Mouse (Mus musculus) MEL (cell line): ENCODE results near the gene Ldlrap1. TPM values are rescaled to one million over a fixed set of nuclear protein-coding genes. Genes with fewer than 3 reads are reported as not detected.
A peak's percentile ranks its signal among the peaks of the same experiment; 100 is the strongest.

Experiments used
- DNase-seq: peaks from one replicate; pipeline ENCODE4 v3.0.0; 2011; ENCODE audit warnings: low read depth, low spot score
- H3K27ac ChIP-seq: 2 replicates; pipeline ENCODE4 v1.5.1; 2012; ENCODE audit warnings: low read depth, mild to moderate bottlenecking, control low read depth, low read length, moderate library complexity; ENCODE audit not compliant: control insufficient read depth
- H3K27me3 ChIP-seq, 2 experiments: fragments of 150-350 bp in 1 of 2; sonication (generic) in 1 of 2; 2 replicates each; pipeline ENCODE4 v1.6.1; 2012; ENCODE audit warnings: low read length in 2 of 2, mild to moderate bottlenecking in 2 of 2, improper control_type of control experiment in 1 of 2, moderate library complexity in 1 of 2; ENCODE audit not compliant: insufficient read depth in 2 of 2, control insufficient read depth in 1 of 2
- H3K36me3 ChIP-seq, 2 experiments: 2 replicates each; pipeline ENCODE4 v1.6.1; 2012 to 2014; ENCODE audit warnings: low read length in 2 of 2, improper control_type of control experiment in 1 of 2, inconsistent platforms in 1 of 2, mild to moderate bottlenecking in 1 of 2; ENCODE audit not compliant: insufficient read depth in 2 of 2, control insufficient read depth in 1 of 2
- H3K4me1 ChIP-seq, 2 experiments: fragments of 150-350 bp in 1 of 2; sonication (generic) in 1 of 2; 2 replicates each; pipeline ENCODE4 v1.6.1; 2012; ENCODE audit warnings: low read length in 2 of 2, improper control_type of control experiment in 1 of 2, mild to moderate bottlenecking in 1 of 2; ENCODE audit not compliant: insufficient read depth in 2 of 2, control insufficient read depth in 1 of 2
- H3K4me3 ChIP-seq, 2 experiments: fragments of 150-350 bp in 1 of 2; sonication (generic) in 1 of 2; 2 replicates each; pipeline ENCODE4 v1.5.1; 2012; ENCODE audit warnings: low read depth in 2 of 2, low read length in 2 of 2, mild to moderate bottlenecking in 2 of 2, moderate library complexity in 2 of 2, control low read depth in 1 of 2, improper control_type of control experiment in 1 of 2; ENCODE audit not compliant: control insufficient read depth in 1 of 2, insufficient read depth in 1 of 2
- H3K79me2 ChIP-seq: 2 replicates; pipeline ENCODE4 v1.6.1; 2012; ENCODE audit warnings: mild to moderate bottlenecking, low read length, moderate library complexity; ENCODE audit not compliant: control insufficient read depth, poor library complexity, insufficient read depth
- H3K9ac ChIP-seq: 2 replicates; pipeline ENCODE4 v1.6.1; 2012; ENCODE audit warnings: low read depth, mild to moderate bottlenecking, control low read depth, low read length, moderate library complexity; ENCODE audit not compliant: control insufficient read depth, poor library complexity, severe bottlenecking
- H3K9me3 ChIP-seq: fragments of 150-350 bp; sonication (generic); replicated peaks from 2 replicates; pipeline ENCODE4 v1.6.1; 2012; ENCODE audit warnings: mild to moderate bottlenecking, low read length, improper control_type of control experiment, moderate library complexity; ENCODE audit not compliant: insufficient read depth
- BHLHE40 ChIP-seq: IDR thresholded peaks from 2 replicates; pipeline ENCODE4 v1.6.1; 2012; ENCODE audit warnings: low read depth, mild to moderate bottlenecking, inconsistent platforms, low read length, improper control_type of control experiment, borderline replicate concordance
- CHD1 ChIP-seq: IDR thresholded peaks from 2 replicates; pipeline ENCODE4 v1.6.1; 2012; ENCODE audit warnings: low read depth, mild to moderate bottlenecking, inconsistent platforms, low read length, improper control_type of control experiment
- CHD2 ChIP-seq: IDR thresholded peaks from 2 replicates; pipeline ENCODE4 v1.6.1; 2011; ENCODE audit warnings: low read length, improper control_type of control experiment
- CTCF ChIP-seq, 3 experiments: IDR thresholded peaks in 2 of 3; conservative IDR thresholded peaks in 1 of 3; 2 replicates each; pipeline ENCODE4 v1.5.1; 2011 to 2012; ENCODE audit warnings: low read length in 3 of 3, low read depth in 2 of 3, mild to moderate bottlenecking in 2 of 3, improper control_type of control experiment in 1 of 3, inconsistent platforms in 1 of 3, mixed read lengths in 1 of 3, moderate library complexity in 1 of 3; ENCODE audit not compliant: control insufficient read depth in 1 of 3, insufficient read depth in 1 of 3, poor library complexity in 1 of 3, severe bottlenecking in 1 of 3
- E2F4 ChIP-seq: IDR thresholded peaks from 2 replicates; pipeline ENCODE4 v1.6.1; 2011; ENCODE audit warnings: low read depth, low read length, improper control_type of control experiment, borderline replicate concordance
- ELF1 ChIP-seq: IDR thresholded peaks from 2 replicates; pipeline ENCODE4 v1.6.1; 2014; ENCODE audit warnings: low read depth, mild to moderate bottlenecking, inconsistent platforms, low read length, improper control_type of control experiment, moderate library complexity
- EP300 ChIP-seq, 2 experiments: IDR thresholded peaks; 2 replicates each; pipeline ENCODE4 v1.6.1; 2011; ENCODE audit warnings: improper control_type of control experiment in 2 of 2, low read length in 2 of 2, low read depth in 1 of 2, mild to moderate bottlenecking in 1 of 2
- ETS1 ChIP-seq: IDR thresholded peaks from 2 replicates; pipeline ENCODE4 v1.6.1; 2012; ENCODE audit warnings: low read depth, mild to moderate bottlenecking, inconsistent platforms, low read length, improper control_type of control experiment, moderate library complexity
- GABPA ChIP-seq: IDR thresholded peaks from 2 replicates; pipeline ENCODE4 v1.6.1; 2012; ENCODE audit warnings: low read depth, mild to moderate bottlenecking, inconsistent platforms, low read length, improper control_type of control experiment, moderate library complexity
- GATA1 ChIP-seq: IDR thresholded peaks from 2 replicates; pipeline ENCODE4 v1.6.1; 2011; ENCODE audit warnings: low read depth, low read length, improper control_type of control experiment
- HCFC1 ChIP-seq: IDR thresholded peaks from 2 replicates; pipeline ENCODE4 v1.6.1; 2012; ENCODE audit warnings: low read depth, mild to moderate bottlenecking, inconsistent platforms, low read length, improper control_type of control experiment, moderate library complexity
- JUND ChIP-seq: IDR thresholded peaks from 2 replicates; pipeline ENCODE4 v1.6.1; 2011; ENCODE audit warnings: low read depth, mild to moderate bottlenecking, improper control_type of control experiment, low read length
- KAT2A ChIP-seq: conservative IDR thresholded peaks from 2 replicates; pipeline ENCODE4 v1.6.1; 2012; ENCODE audit warnings: low read depth, low read length, improper control_type of control experiment, inconsistent platforms
- MAFK ChIP-seq: IDR thresholded peaks from 2 replicates; pipeline ENCODE4 v1.6.1; 2011; ENCODE audit warnings: low read depth, mild to moderate bottlenecking, low read length, improper control_type of control experiment, borderline replicate concordance
- MAX ChIP-seq: IDR thresholded peaks from 2 replicates; pipeline ENCODE4 v1.6.1; 2011; ENCODE audit warnings: low read length, improper control_type of control experiment
- MEF2A ChIP-seq: IDR thresholded peaks from 2 replicates; pipeline ENCODE4 v1.6.1; 2014; ENCODE audit warnings: low read depth, mild to moderate bottlenecking, inconsistent platforms, low read length, improper control_type of control experiment; ENCODE audit not compliant: poor library complexity, insufficient replicate concordance, severe bottlenecking; ENCODE audit errors: extremely low read depth
- MXI1 ChIP-seq: IDR thresholded peaks from 2 replicates; pipeline ENCODE4 v1.6.1; 2011; ENCODE audit warnings: mild to moderate bottlenecking, low read depth, low read length, improper control_type of control experiment
- MYB ChIP-seq: IDR thresholded peaks from 2 replicates; pipeline ENCODE4 v1.6.1; 2011; ENCODE audit warnings: mild to moderate bottlenecking, low read depth, low read length, improper control_type of control experiment
- NELFE ChIP-seq: IDR thresholded peaks from 2 replicates; pipeline ENCODE4 v1.6.1; 2011; ENCODE audit warnings: low read depth, low read length, improper control_type of control experiment
- NRF1 ChIP-seq: IDR thresholded peaks from 2 replicates; pipeline ENCODE4 v1.6.1; 2014; ENCODE audit warnings: low read depth, mild to moderate bottlenecking, inconsistent platforms, low read length, improper control_type of control experiment, moderate library complexity; ENCODE audit not compliant: poor library complexity, insufficient read depth, severe bottlenecking
- POLR2A ChIP-seq, 2 experiments: IDR thresholded peaks; 2 replicates each; pipeline ENCODE4 v1.6.1; 2011 to 2012; ENCODE audit warnings: low read length in 2 of 2, mild to moderate bottlenecking in 2 of 2, control low read depth in 1 of 2, improper control_type of control experiment in 1 of 2, low read depth in 1 of 2, moderate library complexity in 1 of 2; ENCODE audit not compliant: control insufficient read depth in 1 of 2, insufficient read depth in 1 of 2, poor library complexity in 1 of 2
- POLR2AphosphoS2 ChIP-seq: IDR thresholded peaks from 2 replicates; pipeline ENCODE4 v1.6.1; 2011; ENCODE audit warnings: low read length, improper control_type of control experiment
- POLR2AphosphoS5 ChIP-seq: IDR thresholded peaks from 2 replicates; pipeline ENCODE4 v1.6.1; 2012; ENCODE audit warnings: low read depth, borderline replicate concordance, mild to moderate bottlenecking, inconsistent platforms, low read length, moderate library complexity, mixed read lengths
- RAD21 ChIP-seq: IDR thresholded peaks from 2 replicates; pipeline ENCODE4 v1.6.1; 2011; ENCODE audit warnings: mild to moderate bottlenecking, low read depth, low read length, improper control_type of control experiment
- RCOR1 ChIP-seq: IDR thresholded peaks from 2 replicates; pipeline ENCODE4 v1.6.1; 2012; ENCODE audit warnings: low read depth, mild to moderate bottlenecking, inconsistent platforms, low read length, improper control_type of control experiment
- SIN3A ChIP-seq: IDR thresholded peaks from 2 replicates; pipeline ENCODE4 v1.6.1; 2012; ENCODE audit warnings: low read length, improper control_type of control experiment, inconsistent platforms
- SMC3 ChIP-seq: IDR thresholded peaks from 2 replicates; pipeline ENCODE4 v1.6.1; 2011; ENCODE audit warnings: low read depth, low read length, improper control_type of control experiment
- TAL1 ChIP-seq: IDR thresholded peaks from 2 replicates; pipeline ENCODE4 v1.6.1; 2012; ENCODE audit warnings: mild to moderate bottlenecking, inconsistent platforms, low read length, moderate library complexity, mixed read lengths
- TBP ChIP-seq: IDR thresholded peaks from 2 replicates; pipeline ENCODE4 v1.8.0; 2011; ENCODE audit warnings: low read depth, low read length, improper control_type of control experiment
- UBTF ChIP-seq: IDR thresholded peaks from 2 replicates; pipeline ENCODE4 v1.6.1; 2012; ENCODE audit warnings: low read depth, mild to moderate bottlenecking, inconsistent platforms, low read length, improper control_type of control experiment, moderate library complexity, borderline replicate concordance; ENCODE audit not compliant: insufficient read depth
- USF2 ChIP-seq, 2 experiments: IDR thresholded peaks; 2 replicates each; pipeline ENCODE4 v1.6.1; 2011 to 2012; ENCODE audit warnings: improper control_type of control experiment in 2 of 2, low read length in 2 of 2, borderline replicate concordance in 1 of 2, inconsistent platforms in 1 of 2, low read depth in 1 of 2, mild to moderate bottlenecking in 1 of 2; ENCODE audit not compliant: insufficient read depth in 1 of 2
- ZC3H11A ChIP-seq: IDR thresholded peaks from 2 replicates; pipeline ENCODE4 v1.6.1; 2012; ENCODE audit warnings: low read depth, mild to moderate bottlenecking, inconsistent platforms, low read length, improper control_type of control experiment
- ZKSCAN1 ChIP-seq: IDR thresholded peaks from 2 replicates; pipeline ENCODE4 v1.6.1; 2012; ENCODE audit warnings: low read depth, mild to moderate bottlenecking, inconsistent platforms, low read length, improper control_type of control experiment, moderate library complexity
- ZMIZ1 ChIP-seq: IDR thresholded peaks from 2 replicates; pipeline ENCODE4 v1.6.1; 2012; ENCODE audit warnings: low read depth, mild to moderate bottlenecking, inconsistent platforms, low read length, improper control_type of control experiment, moderate library complexity
- ZNF384 ChIP-seq: IDR thresholded peaks from 2 replicates; pipeline ENCODE4 v1.6.1; 2012; ENCODE audit warnings: low read depth, mild to moderate bottlenecking, inconsistent platforms, low read length, improper control_type of control experiment
- polyA plus RNA-seq, 2 experiments: library from polyadenylated mRNA; stranded (reverse) in 1 of 2; unstranded in 1 of 2; fragments of >175 nt in 1 of 2; fragments of >200 nt in 1 of 2; gene quantifications; 2 replicates each; pipeline versions ENCODE4 v1.2.1 to v1.2.4; 2012; ENCODE audit warnings: low replicate concordance in 2 of 2, low read depth in 1 of 2; ENCODE audit not compliant: insufficient read length in 2 of 2, insufficient read depth in 1 of 2, missing spikeins in 1 of 2
- total RNA-seq: library from RNA; depleted of rRNA; stranded (reverse); fragments of 300-350 nt; gene quantifications from 2 replicates; pipeline ENCODE4 v1.2.3, GENCODE M21; 2012

Gene Ldlrap1
- total and polyA plus RNA-seq, 3 experiments = 23.7 to 24.8 TPM; not detected in 1

DNA sequence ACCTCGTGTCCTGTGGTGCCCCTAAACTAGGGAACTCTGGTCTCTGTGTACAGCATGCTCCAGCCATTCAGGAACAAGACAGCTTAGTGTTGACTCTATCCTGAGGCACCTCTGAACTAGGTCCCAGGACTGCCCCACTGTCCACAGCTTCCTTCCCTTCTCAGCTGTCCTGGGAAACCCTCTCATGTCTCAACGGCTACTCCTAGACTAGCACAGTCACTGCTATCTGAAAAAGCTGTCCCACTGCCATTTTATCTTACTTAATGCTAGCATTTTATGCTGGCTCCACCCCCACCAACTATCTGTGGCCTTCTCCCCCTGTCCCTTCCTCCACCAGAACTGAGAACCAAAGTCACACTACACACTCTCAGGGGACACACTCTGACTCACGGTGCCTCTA, 3.5 kb downstream of the Ldlrap1 start (continued):
- TF ChIP-seq POLR2AphosphoS5 (no peak), RCOR1 (peak; percentile 42; the same call in 1 of the 2 replicates)

DNA sequence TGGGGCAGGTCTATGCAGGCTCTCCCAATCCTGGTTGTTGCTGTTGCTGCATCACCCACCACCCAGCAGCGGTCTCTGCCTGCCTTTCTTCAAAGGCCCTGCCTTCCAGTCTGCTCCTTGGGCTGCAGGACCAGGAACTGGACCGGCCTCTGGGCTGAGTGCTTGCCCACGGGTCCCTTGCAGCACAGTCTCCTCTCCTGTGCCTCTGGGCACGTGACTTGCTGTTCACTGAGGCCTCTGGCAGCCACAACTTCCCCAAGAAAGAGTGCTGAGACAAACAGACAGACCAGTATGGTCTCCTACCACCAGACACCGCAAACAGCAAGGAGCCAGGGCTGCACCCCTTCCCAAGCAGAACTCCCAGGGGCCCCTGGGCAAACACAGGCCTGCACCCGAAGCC, 5.5 kb downstream of the Ldlrap1 start:
- Histone ChIP-seq H3K9me3 (no peaks in the 10 kb centered on the region), H3K4me1 (peaks cover 35 to 74% of the 10 kb centered on the region in 2 experiments), H3K79me2 (peaks cover 57% of the 10 kb centered on the region), H3K9ac (peak overlapping the region; percentile 69), H3K36me3 (peaks cover 0 to 53% of the 10 kb centered on the region in 2 experiments; a peak in 2 of 4 replicates), H3K27ac (peak overlapping the region; percentile 77), H3K4me3 (peak overlapping the region; percentile 7 to 12; a peak in 3 of 4 replicates), H3K27me3 (no peaks in the 10 kb centered on the region)
- DNase-seq = peak; percentile 79
- no peak for TF ChIP-seq ZKSCAN1
- TF ChIP-seq EP300 (IDR thresholded peaks at IDR 0.05; ENCODE audit: low read depth in 1 of 2, low read length in 2 of 2) = peak in 1 of 2 experiments; percentile 29; a peak in 1 of 4 replicates
- no peak for TF ChIP-seq MAFK
- TF ChIP-seq ETS1 = peak; percentile 50; the same call in 1 of the 2 replicates
- no peak for TF ChIP-seq MEF2A
- peak; percentile 56 to 84; a peak in 3 of 4 replicates for TF ChIP-seq USF2 (IDR thresholded peaks at IDR 0.05; ENCODE audit: borderline replicate concordance in 1 of 2, insufficient read depth in 1 of 2, low read depth in 1 of 2, low read length in 2 of 2)
- no peak for TF ChIP-seq KAT2A
- no peak for TF ChIP-seq MYB
- 0 out of 2 replicates have a peak, but pooled peaks have one; percentile 79 for TF ChIP-seq CHD1
- no peak for TF ChIP-seq NRF1
- TF ChIP-seq RCOR1 = no peak
- TF ChIP-seq E2F4 = no peak
- no peak for TF ChIP-seq RAD21
- TF ChIP-seq SIN3A = peak; percentile 67
- peak; percentile 96 for TF ChIP-seq MAX
- TF ChIP-seq UBTF = no peak
- TF ChIP-seq CHD2 = no peak
- no peak for TF ChIP-seq HCFC1
- peak; percentile 81 for TF ChIP-seq MXI1
- no peak for TF ChIP-seq POLR2AphosphoS5
- peak in 1 of 2 experiments; percentile 52; a peak in 1 of 4 replicates for TF ChIP-seq POLR2A (IDR thresholded peaks at IDR 0.05; ENCODE audit: control insufficient read depth in 1 of 2, insufficient read depth in 1 of 2, low read depth in 1 of 2, low read length in 2 of 2, poor library complexity in 1 of 2)
- no peak for TF ChIP-seq TBP
- no peak for TF ChIP-seq ZC3H11A
- peak; percentile 97 for TF ChIP-seq BHLHE40
- no peak for TF ChIP-seq JUND
- no peak for TF ChIP-seq ZNF384
- peak; percentile 20; the same call in 1 of the 2 replicates for TF ChIP-seq NELFE
- no peak for TF ChIP-seq SMC3
- TF ChIP-seq ELF1 = no peak
- TF ChIP-seq CTCF (IDR thresholded peaks at IDR 0.05 in 2 of 3, conservative IDR thresholded peaks at IDR 0.05 in 1 of 3; ENCODE audit: control insufficient read depth in 1 of 3, insufficient read depth in 1 of 3, low read depth in 2 of 3, low read length in 3 of 3, poor library complexity in 1 of 3, severe bottlenecking in 1 of 3) = no peak
- no peak for TF ChIP-seq GABPA
- 0 out of 2 replicates have a peak, but pooled peaks have one; percentile 23 for TF ChIP-seq POLR2AphosphoS2
- TF ChIP-seq ZMIZ1 = peak; percentile 49; the same call in 1 of the 2 replicates
- TF ChIP-seq TAL1 = no peak
- TF ChIP-seq GATA1 = no peak
